Mouse (Mus musculus): ENCODE results near the gene Pln.

The Pln gene

DNA sequence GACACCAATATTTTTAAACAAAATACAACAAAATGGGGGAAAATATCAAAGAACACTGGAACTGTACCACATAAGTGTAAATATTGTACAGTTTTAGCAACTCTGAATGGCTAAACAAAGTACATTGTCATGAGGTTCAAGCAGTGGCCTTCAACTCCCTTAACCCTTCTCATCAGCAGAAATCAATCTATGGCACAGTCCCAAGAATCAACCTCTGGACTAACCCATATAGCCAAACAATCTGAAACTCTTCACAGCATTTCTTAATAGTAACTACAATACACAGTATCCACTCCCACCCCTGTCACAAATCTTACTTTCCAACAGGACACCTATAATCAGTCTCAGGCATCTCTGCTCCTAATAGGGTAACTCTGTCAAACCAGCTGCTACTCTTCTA is 26.8 kb downstream of the Pln start:
- DNase-seq (ENCODE audit: low spot score in 2 of 2): no peak

DNA sequence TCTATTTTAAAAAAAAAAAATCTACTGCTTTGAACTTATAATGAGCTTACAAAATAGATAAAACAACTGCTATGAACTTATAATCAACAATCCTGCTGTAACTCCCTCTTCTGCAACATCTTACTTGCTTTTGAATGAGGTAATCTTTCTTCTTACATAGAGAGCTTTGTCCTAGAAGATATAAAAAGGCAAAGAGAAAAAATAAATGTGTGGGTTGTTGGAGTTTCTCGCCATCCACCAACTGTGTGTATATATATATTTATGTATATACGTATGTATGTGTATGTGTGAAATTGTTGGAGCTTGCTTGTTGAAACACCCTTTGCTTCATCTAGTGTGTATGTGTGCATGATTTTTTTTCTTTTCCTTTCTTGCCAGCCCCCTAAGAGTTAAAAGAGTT is 29.8 kb downstream of the Pln start:
- no peak for DNase-seq (ENCODE audit: low spot score in 2 of 2)

DNA sequence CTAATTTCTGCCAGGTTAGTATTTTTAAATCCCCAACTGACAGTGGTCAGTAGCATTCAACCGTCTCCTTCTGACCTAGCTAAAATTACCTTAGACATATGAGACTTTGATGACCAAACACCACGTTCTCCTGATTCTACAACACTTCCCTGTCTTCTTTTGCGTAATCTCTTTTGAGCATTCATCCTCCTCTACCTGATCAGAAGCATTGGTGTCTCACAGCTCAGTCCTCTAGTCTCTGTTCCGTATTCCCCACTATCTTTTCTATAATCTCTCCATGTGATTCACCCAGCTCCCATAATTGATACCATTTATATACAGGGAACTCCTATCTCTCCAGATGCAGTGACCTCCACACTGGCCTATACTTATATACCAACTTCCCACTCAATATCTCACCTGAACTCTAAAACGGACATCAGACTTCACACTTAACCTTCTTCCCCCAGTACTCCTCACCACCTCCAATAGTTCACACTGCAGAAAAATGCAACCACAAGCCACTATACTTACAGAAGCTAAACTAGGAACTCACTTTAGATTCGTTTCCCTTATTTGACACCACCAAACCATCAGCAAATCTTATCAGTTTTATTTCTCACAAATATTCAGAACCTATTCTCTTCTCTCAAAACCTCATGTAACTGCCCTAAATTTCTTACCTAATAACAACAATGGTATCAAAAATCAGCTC is 36.6 kb downstream of the Pln start:
- DNase-seq (ENCODE audit: low spot score in 2 of 2): no peak

DNA sequence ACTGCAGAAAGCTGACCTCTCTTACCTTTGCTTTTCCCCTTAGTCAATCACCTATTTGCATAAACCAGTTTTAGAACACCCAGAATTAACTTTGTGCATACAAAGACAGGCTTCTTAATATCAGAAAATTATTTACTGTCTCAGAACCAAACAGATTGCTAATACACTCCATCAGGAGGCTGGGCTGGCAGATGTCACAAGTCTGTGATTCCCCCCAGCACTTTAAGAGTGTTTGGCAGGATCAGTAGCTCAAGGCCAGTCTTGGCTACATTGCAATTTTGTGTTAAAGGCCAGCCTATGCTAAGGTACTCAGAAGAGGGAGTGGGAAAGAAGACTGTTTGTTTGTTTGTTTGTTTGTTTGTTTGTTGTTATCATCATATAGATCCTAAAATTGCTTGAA is 39.6 kb downstream of the Pln start:
- DNase-seq (ENCODE audit: low spot score in 2 of 2): no peak

DNA sequence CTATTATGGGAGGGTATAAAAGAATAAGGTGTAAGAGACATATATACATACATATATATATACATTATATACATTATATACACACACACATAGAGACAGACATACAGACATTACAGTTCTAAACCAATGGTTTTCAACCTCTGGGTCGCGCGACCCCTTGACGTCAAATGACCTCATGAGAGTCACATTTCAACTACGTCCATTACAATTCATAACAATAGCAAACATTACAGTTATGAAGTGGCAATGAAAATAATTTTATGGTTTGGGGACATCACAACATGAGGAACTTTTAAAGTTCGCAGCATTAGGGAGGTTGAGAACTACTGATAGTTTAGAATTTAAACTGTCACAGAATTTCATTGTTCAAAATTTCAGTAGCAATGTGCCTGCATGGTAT is 40.8 kb downstream of the Pln start:
- DNase-seq (ENCODE audit: low spot score in 2 of 2): no peak

DNA sequence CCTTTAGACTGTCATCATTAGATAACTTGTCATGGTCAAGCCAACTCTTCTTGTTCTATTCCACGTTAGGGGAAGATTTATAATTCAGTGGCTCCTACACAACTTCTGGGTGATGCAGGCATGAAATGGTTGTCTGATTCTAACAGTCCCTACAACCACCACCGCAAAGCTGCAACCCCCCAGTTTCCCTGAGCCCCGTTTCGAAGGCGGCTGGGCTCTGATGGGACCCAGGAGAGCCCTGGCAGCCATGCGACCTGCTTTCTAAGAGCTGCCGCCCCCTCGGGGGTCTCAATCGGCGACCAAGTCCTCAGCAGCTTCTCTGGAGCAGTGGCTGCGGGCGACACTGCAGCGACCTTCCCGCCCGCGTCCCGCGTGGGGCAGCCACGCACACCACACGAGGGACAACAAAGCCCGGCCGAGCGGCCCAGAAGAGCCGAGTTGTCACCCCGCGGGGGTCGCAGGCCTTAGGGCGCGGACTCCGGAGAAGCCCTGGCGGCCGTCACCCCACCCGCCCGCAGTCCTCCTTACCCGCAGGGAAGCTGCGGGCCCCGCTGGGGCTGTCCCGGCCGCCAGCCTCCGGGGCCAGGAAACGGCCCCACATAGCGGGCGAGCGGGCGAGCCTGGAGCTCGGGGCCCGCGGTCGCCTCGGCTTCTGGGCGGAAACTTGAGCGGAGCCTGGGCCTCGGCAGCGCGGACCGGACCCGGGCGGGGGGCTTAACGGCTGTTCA is 41.7 kb downstream of the Pln start:
- peak; percentile 27 to 35 for DNase-seq (ENCODE audit: low spot score in 2 of 2)

DNA sequence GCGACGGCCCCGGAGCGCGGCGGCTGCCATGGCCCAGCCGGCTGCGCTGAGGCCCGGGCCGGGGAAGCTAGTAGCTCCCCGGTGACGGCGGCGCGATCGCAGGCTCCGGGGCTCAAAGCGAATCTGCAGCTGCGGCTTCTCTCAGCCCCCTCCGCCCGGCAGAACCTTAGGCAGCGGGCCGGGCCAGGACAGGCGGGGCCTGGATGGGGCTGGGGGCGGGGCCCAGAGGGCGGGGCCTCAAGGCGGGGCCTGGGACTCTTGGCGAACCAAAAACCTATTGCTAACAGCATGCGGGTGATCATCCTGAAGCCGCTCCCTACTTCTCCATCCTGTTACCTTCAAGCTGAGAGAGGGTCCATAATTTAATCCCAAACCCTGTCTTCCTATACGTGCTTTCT is 42.2 kb downstream of the Pln start, which contains the start of gene Cep85l:
TSS of gene Cep85l (minus strand) at position 239 of the 398 bp plus-strand sequence.
- DNase-seq (ENCODE audit: low spot score in 2 of 2): peak; percentile 70 to 76

DNA sequence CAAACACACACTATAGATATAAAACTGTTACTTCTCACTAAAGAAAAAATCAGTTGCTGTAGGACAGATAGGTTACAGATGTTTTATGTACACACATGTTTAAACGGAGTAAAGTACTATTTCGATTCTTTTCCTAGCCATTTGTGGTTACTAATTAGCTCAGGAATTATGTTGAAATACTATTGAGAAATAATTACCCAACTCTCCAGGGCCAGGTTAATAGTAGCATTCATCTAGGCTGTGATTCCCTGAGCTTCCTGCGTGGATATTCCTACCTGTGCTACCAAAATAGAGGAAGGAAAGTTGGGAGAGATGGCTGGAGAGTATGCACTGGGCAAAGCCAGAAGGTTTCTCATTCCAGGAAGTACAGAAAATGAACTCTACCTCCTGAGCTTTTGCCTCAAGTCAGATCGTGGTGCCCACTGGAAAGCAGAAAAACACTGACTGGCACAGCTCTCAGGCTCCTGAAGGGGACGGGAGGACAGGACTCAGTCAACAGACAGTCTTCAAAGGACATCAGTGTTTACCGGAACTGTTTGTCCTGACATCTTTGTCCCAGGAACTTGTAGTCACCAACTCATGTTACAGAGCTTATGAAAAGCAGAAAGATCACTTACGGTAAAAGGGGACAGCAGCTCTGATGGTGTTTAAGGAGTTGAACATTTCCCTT is 45.4 kb downstream of the Pln start:
- no peak for DNase-seq (ENCODE audit: low spot score in 2 of 2)

DNA sequence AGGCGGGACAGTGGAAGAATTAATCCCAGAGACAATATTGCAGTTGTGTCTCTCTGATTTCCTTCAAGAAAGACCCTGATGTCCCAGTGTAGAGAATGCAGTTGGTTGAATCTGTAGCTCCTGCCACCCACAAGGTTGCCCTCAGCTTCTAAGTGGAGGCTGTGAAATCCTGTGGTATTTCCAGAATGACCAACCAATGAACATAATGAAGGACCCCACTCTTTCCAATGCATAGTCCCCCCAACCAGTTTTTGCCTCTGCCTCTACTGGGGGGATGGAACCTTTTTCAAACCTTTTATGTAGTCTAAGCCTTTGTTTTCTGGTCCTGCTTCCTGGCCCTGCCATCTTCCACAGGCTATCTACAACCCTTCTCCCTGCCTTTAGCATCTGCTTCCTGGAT is 47.4 kb downstream of the Pln start:
- DNase-seq (ENCODE audit: low spot score in 2 of 2): no peak

DNA sequence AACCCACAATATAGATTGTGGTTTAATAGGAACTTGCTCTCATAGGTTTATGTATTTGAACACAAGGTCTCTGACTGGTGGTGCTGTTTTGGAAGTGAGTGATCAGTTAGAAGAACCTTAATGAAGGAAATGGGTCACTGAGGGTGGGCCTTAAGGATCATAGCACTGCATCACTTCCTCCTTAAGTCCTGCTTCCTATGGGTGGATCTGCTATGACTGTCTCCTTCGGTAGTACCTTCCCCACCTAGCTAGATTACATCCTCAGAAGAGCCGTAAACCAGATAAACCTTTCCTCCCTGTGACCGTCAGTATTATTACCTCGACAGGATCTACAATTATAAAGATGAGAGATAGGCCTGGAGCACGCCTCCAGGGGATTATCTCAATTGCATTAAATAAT is 48.0 kb downstream of the Pln start:
- no peak for DNase-seq (ENCODE audit: low spot score in 2 of 2)

DNA sequence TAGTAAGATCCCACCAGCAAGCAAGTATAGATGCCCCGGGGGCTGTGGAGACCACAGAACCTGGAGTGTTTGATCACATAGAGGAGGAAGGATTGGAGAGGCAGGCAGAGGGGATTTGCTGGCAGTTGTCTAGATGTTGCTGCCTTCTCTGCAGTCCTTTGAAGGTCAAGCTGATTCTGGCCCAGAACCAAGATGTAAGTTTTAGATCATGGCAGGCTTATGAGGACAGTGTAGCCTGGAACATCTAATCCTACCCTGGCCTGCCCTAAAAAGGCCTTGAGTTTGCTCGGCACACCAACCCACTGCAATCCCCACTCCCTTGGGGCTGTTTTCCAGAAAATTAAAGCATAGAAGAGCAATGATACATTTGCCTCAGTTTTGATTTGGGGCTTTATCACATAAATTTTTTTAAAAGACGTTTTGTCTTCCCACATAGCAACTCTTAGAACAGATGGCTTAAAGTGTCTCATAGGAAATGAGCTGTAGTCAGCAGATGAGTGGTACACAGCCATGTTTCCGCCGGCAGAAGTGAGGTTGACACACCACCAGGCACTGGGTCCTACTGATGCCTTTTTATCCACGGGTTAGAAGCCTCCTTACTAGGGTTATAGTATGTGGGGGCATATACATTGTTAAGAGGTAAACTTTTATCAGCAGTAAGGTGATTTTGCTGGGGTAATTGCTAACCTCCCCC is 50.9 kb downstream of the Pln start:
- no peak for DNase-seq (ENCODE audit: low spot score in 2 of 2)

DNA sequence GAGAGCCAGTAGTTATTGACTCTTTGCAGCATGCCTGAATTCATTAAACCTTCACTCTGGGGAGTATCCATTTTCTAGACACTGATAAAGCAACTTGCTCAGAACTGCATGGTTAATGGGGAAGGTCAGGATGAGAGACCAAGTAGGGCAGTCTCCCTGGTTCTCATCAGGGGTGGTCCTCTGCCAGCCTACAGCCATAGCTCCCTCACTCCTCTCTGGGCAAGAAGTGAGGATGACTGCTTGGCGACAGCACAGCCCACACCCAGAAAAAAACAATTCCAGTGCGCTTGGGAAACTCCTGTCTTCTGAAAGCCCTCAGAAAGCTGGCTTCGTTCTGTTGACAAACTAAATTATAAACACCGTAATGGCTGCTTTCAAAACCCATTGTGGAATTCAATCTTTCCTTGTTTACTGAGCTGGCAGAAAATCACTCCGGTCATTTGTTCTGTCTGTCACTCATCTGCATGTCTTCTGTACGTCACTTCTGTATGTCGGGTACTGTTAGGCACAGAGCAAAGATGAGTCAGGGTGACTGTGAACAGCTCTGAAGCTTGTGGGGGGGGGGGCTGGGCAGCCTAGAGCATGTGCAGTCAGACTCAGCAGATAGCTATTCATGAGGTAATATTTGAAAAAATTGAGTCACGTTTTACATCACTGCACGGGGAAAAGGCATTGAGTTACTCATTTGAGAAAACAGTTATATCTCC is 57.6 kb downstream of the Pln start:
- DNase-seq (ENCODE audit: low spot score in 2 of 2): no peak
